Mouse (Mus musculus) splenic B cell, adult 2 months (primary cell): ENCODE measurements around the gene Cog5.

ENCODE experiments used
- DNase-seq: peaks from one replicate; pipeline ENCODE4 v3.0.0-alpha.2; 2011; ENCODE audit warnings: low read depth, low spot score
- H3K27me3 ChIP-seq: 2 replicates; pipeline ENCODE4 v1.6.1; 2012; ENCODE audit warnings: mild to moderate bottlenecking, low read length, moderate library complexity, mixed read lengths; ENCODE audit not compliant: control insufficient read depth, poor library complexity, insufficient read depth, severe bottlenecking
- H3K36me3 ChIP-seq: 2 replicates; pipeline ENCODE4 v1.6.1; 2012; ENCODE audit warnings: mild to moderate bottlenecking, low read length, moderate library complexity, mixed read lengths; ENCODE audit not compliant: control insufficient read depth, poor library complexity, insufficient read depth, severe bottlenecking

Gene Cog5

GRCm38 (mm10) chr12:31726707-31727106, 72.0 kb downstream of the Cog5 start:
- Histone ChIP-seq H3K36me3 (no peaks in the 10 kb centered on the region), H3K27me3 (no peaks in the 10 kb centered on the region)
- DNase-seq = no peak

GRCm38 (mm10) chr12:31730126-31730525, 75.5 kb downstream of the Cog5 start:
- Histone ChIP-seq H3K36me3 (no peaks in the 10 kb centered on the region), H3K27me3 (no peaks in the 10 kb centered on the region)
- DNase-seq = no peak

- Histone ChIP-seq H3K27me3 (no peaks in the 10 kb centered on the region), H3K36me3 (no peaks in the 10 kb centered on the region)
- no peak for DNase-seq
These were observed 79.9 kb downstream of the Cog5 start for GRCm38 (mm10) chr12:31734616-31735015.

GRCm38 (mm10) chr12:31747301-31747700, 92.6 kb downstream of the Cog5 start:
- no peaks in the 10 kb centered on the region for H3K27me3 ChIP-seq
- no peaks in the 10 kb centered on the region for H3K36me3 ChIP-seq
- DNase-seq = no peak

- Histone ChIP-seq H3K27me3 (no peaks in the 10 kb centered on the region), H3K36me3 (no peaks in the 10 kb centered on the region)
- DNase-seq = no peak
These were observed 95.2 kb downstream of the Cog5 start for GRCm38 (mm10) chr12:31749846-31750245.

- no peak for DNase-seq
- no peaks in the 10 kb centered on the region for H3K36me3 ChIP-seq
- H3K27me3 ChIP-seq = no peaks in the 10 kb centered on the region
These were observed 99.8 kb downstream of the Cog5 start for GRCm38 (mm10) chr12:31754465-31754864.

- DNase-seq = peak; percentile 46
- Histone ChIP-seq H3K27me3 (no peaks in the 10 kb centered on the region), H3K36me3 (no peaks in the 10 kb centered on the region)
These were observed 101.5 kb downstream of the Cog5 start for GRCm38 (mm10) chr12:31755885-31756755.

- Histone ChIP-seq H3K36me3 (no peaks in the 10 kb centered on the region), H3K27me3 (no peaks in the 10 kb centered on the region)
- no peak for DNase-seq
These were observed 118.9 kb downstream of the Cog5 start for GRCm38 (mm10) chr12:31773612-31774011.

GRCm38 (mm10) chr12:31784291-31784690, 129.6 kb downstream of the Cog5 start:
- Histone ChIP-seq H3K27me3 (no peaks in the 10 kb centered on the region), H3K36me3 (peaks cover 4% of the 10 kb centered on the region; the same call in 1 of the 2 replicates)
- DNase-seq = no peak

GRCm38 (mm10) chr12:31788530-31788929, 133.9 kb downstream of the Cog5 start:
- no peaks in the 10 kb centered on the region for H3K27me3 ChIP-seq
- DNase-seq = no peak
- H3K36me3 ChIP-seq = no peaks in the 10 kb centered on the region

GRCm38 (mm10) chr12:31806410-31807154, 151.9 kb downstream of the Cog5 start:
- no peak for DNase-seq
- no peaks in the 10 kb centered on the region for H3K27me3 ChIP-seq
- H3K36me3 ChIP-seq = peaks cover 1% of the 10 kb centered on the region; the same call in 1 of the 2 replicates

- no peak for DNase-seq
- Histone ChIP-seq H3K27me3 (no peaks in the 10 kb centered on the region), H3K36me3 (peaks cover 8% of the 10 kb centered on the region; the same call in 1 of the 2 replicates)
These were observed 163.4 kb downstream of the Cog5 start for GRCm38 (mm10) chr12:31818051-31818461.

GRCm38 (mm10) chr12:31819096-31819495, 164.4 kb downstream of the Cog5 start:
- no peak for DNase-seq
- H3K27me3 ChIP-seq = no peaks in the 10 kb centered on the region
- peaks cover 8% of the 10 kb centered on the region; the same call in 1 of the 2 replicates for H3K36me3 ChIP-seq

- Histone ChIP-seq H3K36me3 (peaks cover 8% of the 10 kb centered on the region; the same call in 1 of the 2 replicates), H3K27me3 (no peaks in the 10 kb centered on the region)
- DNase-seq = no peak
These were observed 164.9 kb downstream of the Cog5 start for GRCm38 (mm10) chr12:31819520-31819919.

- DNase-seq = no peak
These were observed 169.0 kb downstream of the Cog5 start for GRCm38 (mm10) chr12:31823671-31824070.

More at GRCm38 (mm10) chr12:31823671-31824070, 169.0 kb downstream of the Cog5 start:
- peaks cover 5% of the 10 kb centered on the region for H3K36me3 ChIP-seq
- H3K27me3 ChIP-seq = no peaks in the 10 kb centered on the region
